Mouse (Mus musculus) thymus, adult 2 months (tissue): Measurements from ENCODE around the gene Tmem88b.

Experiments used
- CTCF ChIP-seq: fragments of 200-500 bp; IDR thresholded peaks from 2 replicates; pipeline ENCODE4 v1.5.1; 2012; ENCODE audit warnings: mild to moderate bottlenecking, control low read depth, low read length, moderate library complexity, borderline replicate concordance; ENCODE audit not compliant: control insufficient read depth, poor library complexity, insufficient read depth; ENCODE audit errors: extremely low read depth
- POLR2A ChIP-seq: fragments of 200-500 bp; IDR thresholded peaks from 2 replicates; pipeline ENCODE4 v1.6.1; 2012; ENCODE audit warnings: mild to moderate bottlenecking, low read length, control low read depth, moderate library complexity; ENCODE audit not compliant: control insufficient read depth, poor library complexity, insufficient read depth; ENCODE audit errors: extremely low read depth

DNA sequence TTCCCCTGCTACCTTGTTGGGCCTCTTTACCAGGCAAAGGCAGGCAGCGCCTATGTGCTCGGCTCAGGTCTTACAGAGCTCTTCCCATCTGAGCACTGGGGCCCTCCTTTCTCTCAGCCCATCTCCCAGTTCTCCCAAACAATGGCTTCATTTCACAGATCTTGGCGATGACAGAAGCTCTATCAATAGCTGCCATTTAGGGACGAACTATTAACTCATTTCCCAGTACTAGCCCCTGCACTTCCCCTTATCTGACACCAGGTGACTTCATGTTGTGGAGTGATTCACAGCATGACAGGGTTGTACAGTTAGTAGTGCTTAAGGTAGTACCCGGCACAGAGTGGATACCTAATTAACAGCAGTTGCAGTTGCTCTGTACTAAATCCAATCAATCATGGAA is at the start of gene Tmem88b:
- no peak for TF ChIP-seq POLR2A
- TF ChIP-seq CTCF: no peak
